In genomic region chr1:143730899-143731298, GRCm38 (mm10) we compare ENCODE assay signal across 8 mouse cellular contexts. TPM values are rescaled to one million over a fixed set of nuclear protein-coding genes. Genes with fewer than 3 reads are reported as not detected.
DNase-seq lines count a peak whose midpoint lies in the region; ATAC-seq lines count a peak whose summit lies in the region.

No protein-coding gene starts in this region.

- peak; percentile 14 for DNase-seq in heart, postnatal 4 days
- DNase-seq in heart, adult 11 months: no peak
- peak; percentile 79 for DNase-seq in c-Kit-positive CD71-positive TER-119-negative erythroid progenitor cells, embryonic 14.5 days (ENCODE audit: low read depth)
- DNase-seq in lung, postnatal 14 days: peak; percentile 11
- no peak for DNase-seq in left cerebral cortex, postnatal 25 days (ENCODE audit: low spot score in 2 of 2)
- no peak for DNase-seq in cerebellum, postnatal 36 days
- DNase-seq in right cerebral cortex, adult 2 months (ENCODE audit: low spot score in 2 of 2): no peak

- peak; percentile 81 for ATAC-seq in CD4-positive, CD25-positive, alpha-beta regulatory T cell, adult 4 months

- intact Hi-C loops in left cerebral cortex, postnatal 25 days (cut with DNase I): no loop called here

RNA-seq across cellular contexts. Expression of gene Glrx2, which starts 14.8 kb away (rescaled TPM):
- 10 to 100 TPM; 70.0 to 70.7 TPM for total RNA-seq in heart, postnatal 4 days (2021)
- polyA plus RNA-seq in CD4-positive, CD25-positive, alpha-beta regulatory T cell, adult 4 months (2017; shearing (Covaris generic)): 10 to 100 TPM; 34.4 to 42.8 TPM
- total RNA-seq in left cerebral cortex, postnatal 25 days (2021): 100 to 1,000 TPM; 106 to 112 TPM

RNA-seq across cellular contexts. Expression of gene Cdc73, which starts 28.2 kb away (rescaled TPM):
- 10 to 100 TPM; 47.5 to 53.8 TPM for total RNA-seq in heart, postnatal 4 days (2021)
- 10 to 100 TPM; 15.5 to 21.5 TPM for polyA plus RNA-seq in CD4-positive, CD25-positive, alpha-beta regulatory T cell, adult 4 months (2017; shearing (Covaris generic))
- total RNA-seq in left cerebral cortex, postnatal 25 days (2021): 10 to 100 TPM; 61.6 to 62.3 TPM

RNA-seq across cellular contexts. Expression of gene Trove2, which starts 46.0 kb away (rescaled TPM):
- 10 to 100 TPM; 11.7 to 12.2 TPM for total RNA-seq in heart, postnatal 4 days (2021)
- polyA plus RNA-seq in CD4-positive, CD25-positive, alpha-beta regulatory T cell, adult 4 months (2017; shearing (Covaris generic)): 1 to 10 TPM; 3.4 to 4.7 TPM
- total RNA-seq in left cerebral cortex, postnatal 25 days (2021): 10 to 100 TPM; 28.3 to 28.8 TPM

RNA-seq across cellular contexts. Expression of gene Uchl5, which starts 46.2 kb away (rescaled TPM):
- 10 to 100 TPM; 23.9 to 24.1 TPM for total RNA-seq in heart, postnatal 4 days (2021)
- polyA plus RNA-seq in CD4-positive, CD25-positive, alpha-beta regulatory T cell, adult 4 months (2017; shearing (Covaris generic)): 10 to 100 TPM; 47.8 to 56.9 TPM
- total RNA-seq in left cerebral cortex, postnatal 25 days (2021): 10 to 100 TPM; 41.2 to 43.1 TPM

Comparison
In these comparisons a context has a peak if more than half of its experiments do, and no peak if none do; other contexts are left out.
1. DNase-seq: peak in heart, postnatal 4 days (single experiment), c-Kit-positive CD71-positive TER-119-negative erythroid progenitor cells, embryonic 14.5 days (single experiment) and lung, postnatal 14 days (single experiment); none in heart, adult 11 months (single experiment), left cerebral cortex, postnatal 25 days (0 of 2), cerebellum, postnatal 36 days (0 of 2) and right cerebral cortex, adult 2 months (0 of 2).